Mouse (Mus musculus): ENCODE data around the gene Olfr263.

DNA sequence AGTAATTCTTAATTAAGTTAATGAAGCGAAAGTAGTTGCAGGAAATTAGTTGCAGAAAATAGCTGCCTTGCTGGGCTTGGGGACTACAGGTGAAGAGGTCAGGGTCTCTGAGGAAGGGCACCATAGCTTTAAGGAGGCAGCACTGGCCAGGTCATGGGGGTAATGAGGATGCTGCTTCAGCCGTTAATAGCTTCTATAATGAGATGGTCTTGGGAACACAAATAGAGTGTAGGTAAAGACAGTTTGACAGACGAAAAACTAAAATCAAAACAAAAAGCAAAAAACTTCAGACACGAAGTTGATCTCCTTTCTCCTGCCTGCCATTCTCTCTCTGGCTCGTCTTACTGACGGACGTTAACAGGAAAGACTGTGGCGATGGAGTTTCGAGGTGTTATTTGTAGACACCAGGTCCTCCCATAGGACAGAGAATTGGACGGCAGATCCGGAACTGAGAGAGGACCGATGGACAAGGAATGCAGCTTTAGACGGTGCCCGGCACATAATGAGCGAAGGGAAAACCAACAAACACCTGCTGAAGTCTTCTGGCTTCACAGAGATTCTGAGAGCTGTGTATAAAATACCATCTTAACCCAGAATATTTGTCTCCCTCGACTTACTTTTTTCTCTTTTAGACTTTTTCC lies 39.1 kb downstream of the Olfr263 start:
- TF ChIP-seq POLR2A (IDR thresholded peaks at IDR 0.05; ENCODE audit: insufficient read depth, low read depth, low read length) = no peak
- no peak for TF ChIP-seq CTCF (IDR thresholded peaks at IDR 0.05; ENCODE audit: insufficient read depth, low read depth, low read length)
